Mouse (Mus musculus) layer of hippocampus, adult 2 months (tissue): ENCODE measurements around the gene Flnb. TPM values are rescaled to one million over a fixed set of nuclear protein-coding genes. Genes with fewer than 3 reads are reported as not detected.

Source experiments
- DNase-seq, 2 experiments: peaks; one replicate each; pipeline ENCODE4 v3.0.0; 2022; ENCODE audit warnings: low spot score in 2 of 2
- H3K27ac ChIP-seq: fragments of 200-600 bp; 2 replicates; pipeline ENCODE4 v1.8.1; 2022
- H3K4me3 ChIP-seq: fragments of 200-600 bp; 2 replicates; pipeline ENCODE4 v1.8.1; 2022; ENCODE audit warnings: mild to moderate bottlenecking
- CTCF ChIP-seq: fragments of 200-600 bp; conservative IDR thresholded peaks from 2 replicates; pipeline ENCODE4 v1.8.1; 2022; ENCODE audit warnings: antibody characterized with exemption, mild to moderate bottlenecking, moderate library complexity
- total RNA-seq, 2 experiments: library from RNA; stranded (reverse); gene quantifications; 2 replicates each; pipeline ENCODE4 v1.2.3; 2021

The Flnb gene
- total RNA-seq, 2 experiments from 2014 or later = 61.8 to 77.9 TPM

GRCm38 (mm10) chr14:7907058-7907457 is 89.3 kb downstream of the Flnb start:
- TF ChIP-seq CTCF = no peak
- DNase-seq = no peak
- Histone ChIP-seq H3K4me3 (no peak overlapping the region), H3K27ac (no peak overlapping the region)

GRCm38 (mm10) chr14:7909472-7909871 is 91.7 kb downstream of the Flnb start:
- no peak for TF ChIP-seq CTCF
- Histone ChIP-seq H3K27ac (no peak overlapping the region), H3K4me3 (no peak overlapping the region)
- no peak for DNase-seq

- H3K27ac ChIP-seq = no peak overlapping the region
- no peak overlapping the region for H3K4me3 ChIP-seq
- no peak for DNase-seq
- no peak for TF ChIP-seq CTCF
Observed at GRCm38 (mm10) chr14:7913842-7914241, 96.1 kb downstream of the Flnb start.

GRCm38 (mm10) chr14:7914461-7914860 is 96.7 kb downstream of the Flnb start:
- H3K4me3 ChIP-seq = no peak overlapping the region
- no peak for TF ChIP-seq CTCF
- H3K27ac ChIP-seq = no peak overlapping the region
- no peak for DNase-seq

GRCm38 (mm10) chr14:7918150-7918991 is 100.6 kb downstream of the Flnb start:
- TF ChIP-seq CTCF = no peak
- H3K27ac ChIP-seq = no peak overlapping the region
- H3K4me3 ChIP-seq = no peak overlapping the region
- DNase-seq = no peak

- no peak for DNase-seq
- no peak overlapping the region for H3K27ac ChIP-seq
- no peak overlapping the region for H3K4me3 ChIP-seq
- no peak for TF ChIP-seq CTCF
Observed at GRCm38 (mm10) chr14:7919309-7919708, 101.6 kb downstream of the Flnb start.

GRCm38 (mm10) chr14:7919921-7920320 is 102.2 kb downstream of the Flnb start:
- DNase-seq = no peak
- H3K4me3 ChIP-seq = no peak overlapping the region
- H3K27ac ChIP-seq = no peak overlapping the region
- TF ChIP-seq CTCF = no peak

GRCm38 (mm10) chr14:7921459-7921858 is 103.7 kb downstream of the Flnb start:
- TF ChIP-seq CTCF = no peak
- DNase-seq = no peak
- H3K27ac ChIP-seq = no peak overlapping the region
- H3K4me3 ChIP-seq = no peak overlapping the region

GRCm38 (mm10) chr14:7923635-7924034 is 105.9 kb downstream of the Flnb start:
- TF ChIP-seq CTCF = no peak
- no peak overlapping the region for H3K27ac ChIP-seq
- H3K4me3 ChIP-seq = no peak overlapping the region
- DNase-seq = no peak

GRCm38 (mm10) chr14:7928362-7928761 is 110.6 kb downstream of the Flnb start:
- Histone ChIP-seq H3K27ac (no peak overlapping the region), H3K4me3 (no peak overlapping the region)
- TF ChIP-seq CTCF = no peak
- DNase-seq = no peak

- TF ChIP-seq CTCF = no peak
- Histone ChIP-seq H3K4me3 (no peak overlapping the region), H3K27ac (no peak overlapping the region)
- DNase-seq = no peak
Observed at GRCm38 (mm10) chr14:7929029-7929428, 111.3 kb downstream of the Flnb start.

GRCm38 (mm10) chr14:7932151-7932550 is 114.4 kb downstream of the Flnb start:
- Histone ChIP-seq H3K4me3 (no peak overlapping the region), H3K27ac (no peak overlapping the region)
- DNase-seq = no peak
- TF ChIP-seq CTCF = peak; percentile 52

GRCm38 (mm10) chr14:7934166-7934565 is 116.4 kb downstream of the Flnb start:
- H3K4me3 ChIP-seq = no peak overlapping the region
- no peak overlapping the region for H3K27ac ChIP-seq
- no peak for TF ChIP-seq CTCF
- DNase-seq = no peak

GRCm38 (mm10) chr14:7937052-7937630 is 119.4 kb downstream of the Flnb start:
- Histone ChIP-seq H3K27ac (no peak overlapping the region), H3K4me3 (no peak overlapping the region)
- peak in 1 of 2 experiments; percentile 20 for DNase-seq
- TF ChIP-seq CTCF = peak; percentile 74
